Mouse (Mus musculus): ENCODE measurements around the gene Slx4. TPM values are rescaled to one million over a fixed set of nuclear protein-coding genes. Genes with fewer than 3 reads are reported as not detected.

The Slx4 gene
- polyA plus RNA-seq, 1 experiment from 2014 or later: 23.0 TPM

- H3K9me3 ChIP-seq (ENCODE audit: control insufficient read depth, low read length): no peaks in the 10 kb centered on the region
- no peak overlapping the region for H3K4me3 ChIP-seq (ENCODE audit: low read depth, low read length)
- H3K9ac ChIP-seq (ENCODE audit: low read depth, low read length): no peak overlapping the region
- H3K4me1 ChIP-seq (ENCODE audit: control insufficient read depth, insufficient read depth, low read length): no peaks in the 10 kb centered on the region
- no peak overlapping the region for H3K27ac ChIP-seq (replicated peaks; ENCODE audit: low read depth, low read length)
- DNase-seq (ENCODE audit: low spot score) (no peak), ATAC-seq (ENCODE audit: low read depth) (no peak)
- WGBS: 87% methylated on average over 3 of the region's 3 CpGs
- no peak overlapping the region for H3K4me2 ChIP-seq (ENCODE audit: low read depth, low read length)
- H3K27me3 ChIP-seq (replicated peaks; ENCODE audit: control insufficient read depth, insufficient read depth, low read length): no peaks in the 10 kb centered on the region
- H3K36me3 ChIP-seq (ENCODE audit: control insufficient read depth, insufficient read depth, low read length): peaks cover 27% of the 10 kb centered on the region
These were observed 30.9 kb upstream of the Slx4 start for GRCm38 (mm10) chr16:4034476-4034875.

- Histone ChIP-seq H3K27ac (replicated peaks; ENCODE audit: low read depth, low read length) (no peak overlapping the region), H3K36me3 (ENCODE audit: control insufficient read depth, insufficient read depth, low read length) (peaks cover 22% of the 10 kb centered on the region), H3K4me3 (ENCODE audit: low read depth, low read length) (no peak overlapping the region), H3K9me3 (ENCODE audit: control insufficient read depth, low read length) (no peaks in the 10 kb centered on the region), H3K27me3 (replicated peaks; ENCODE audit: control insufficient read depth, insufficient read depth, low read length) (no peaks in the 10 kb centered on the region), H3K9ac (ENCODE audit: low read depth, low read length) (no peak overlapping the region), H3K4me1 (ENCODE audit: control insufficient read depth, insufficient read depth, low read length) (no peaks in the 10 kb centered on the region), H3K4me2 (ENCODE audit: low read depth, low read length) (no peak overlapping the region)
- ATAC-seq (ENCODE audit: low read depth): no peak
- 82% methylated on average over 5 of the region's 5 CpGs for WGBS
- DNase-seq (ENCODE audit: low spot score): no peak
These were observed 30.4 kb upstream of the Slx4 start for GRCm38 (mm10) chr16:4033971-4034370.

- 86% methylated on average over 6 of the region's 6 CpGs for WGBS
- Histone ChIP-seq H3K27me3 (replicated peaks; ENCODE audit: control insufficient read depth, insufficient read depth, low read length) (no peaks in the 10 kb centered on the region), H3K9ac (ENCODE audit: low read depth, low read length) (no peak overlapping the region), H3K27ac (replicated peaks; ENCODE audit: low read depth, low read length) (no peak overlapping the region), H3K4me1 (ENCODE audit: control insufficient read depth, insufficient read depth, low read length) (no peaks in the 10 kb centered on the region), H3K9me3 (ENCODE audit: control insufficient read depth, low read length) (no peaks in the 10 kb centered on the region), H3K4me3 (ENCODE audit: low read depth, low read length) (no peak overlapping the region), H3K36me3 (ENCODE audit: control insufficient read depth, insufficient read depth, low read length) (peaks cover 6% of the 10 kb centered on the region), H3K4me2 (ENCODE audit: low read depth, low read length) (no peak overlapping the region)
- no peak for ATAC-seq (ENCODE audit: low read depth)
- no peak for DNase-seq (ENCODE audit: low spot score)
These were observed 28.8 kb upstream of the Slx4 start for GRCm38 (mm10) chr16:4032341-4032748.

GRCm38 (mm10) chr16:4031441-4032274, 28.1 kb upstream of the Slx4 start:
- H3K9ac ChIP-seq (ENCODE audit: low read depth, low read length): no peak overlapping the region
- no peak overlapping the region for H3K4me3 ChIP-seq (ENCODE audit: low read depth, low read length)
- H3K4me2 ChIP-seq (ENCODE audit: low read depth, low read length): no peak overlapping the region
- no peaks in the 10 kb centered on the region for H3K9me3 ChIP-seq (ENCODE audit: control insufficient read depth, low read length)
- 29% methylated on average over 4 of the region's 6 CpGs for WGBS
- no peaks in the 10 kb centered on the region for H3K36me3 ChIP-seq (ENCODE audit: control insufficient read depth, insufficient read depth, low read length)
- DNase-seq (ENCODE audit: low spot score) (no peak), ATAC-seq (ENCODE audit: low read depth) (no peak)
- H3K27me3 ChIP-seq (replicated peaks; ENCODE audit: control insufficient read depth, insufficient read depth, low read length): no peaks in the 10 kb centered on the region
- no peaks in the 10 kb centered on the region for H3K4me1 ChIP-seq (ENCODE audit: control insufficient read depth, insufficient read depth, low read length)
- H3K27ac ChIP-seq (replicated peaks; ENCODE audit: low read depth, low read length): no peak overlapping the region

- H3K9ac ChIP-seq (ENCODE audit: low read depth, low read length): no peak overlapping the region
- H3K36me3 ChIP-seq (ENCODE audit: control insufficient read depth, insufficient read depth, low read length): no peaks in the 10 kb centered on the region
- H3K4me2 ChIP-seq (ENCODE audit: low read depth, low read length): no peak overlapping the region
- H3K27ac ChIP-seq (replicated peaks; ENCODE audit: low read depth, low read length): no peak overlapping the region
- no peak overlapping the region for H3K4me3 ChIP-seq (ENCODE audit: low read depth, low read length)
- DNase-seq (ENCODE audit: low spot score) (no peak), ATAC-seq (ENCODE audit: low read depth) (no peak)
- 89% methylated on average over 10 of the region's 10 CpGs for WGBS
- H3K4me1 ChIP-seq (ENCODE audit: control insufficient read depth, insufficient read depth, low read length): no peaks in the 10 kb centered on the region
- no peaks in the 10 kb centered on the region for H3K27me3 ChIP-seq (replicated peaks; ENCODE audit: control insufficient read depth, insufficient read depth, low read length)
- no peaks in the 10 kb centered on the region for H3K9me3 ChIP-seq (ENCODE audit: control insufficient read depth, low read length)
These were observed 26.9 kb upstream of the Slx4 start for GRCm38 (mm10) chr16:4030501-4030900.

GRCm38 (mm10) chr16:4029371-4029841, 25.8 kb upstream of the Slx4 start:
- Histone ChIP-seq H3K4me3 (ENCODE audit: low read depth, low read length) (no peak overlapping the region), H3K4me2 (ENCODE audit: low read depth, low read length) (no peak overlapping the region), H3K27me3 (replicated peaks; ENCODE audit: control insufficient read depth, insufficient read depth, low read length) (no peaks in the 10 kb centered on the region), H3K27ac (replicated peaks; ENCODE audit: low read depth, low read length) (no peak overlapping the region), H3K4me1 (ENCODE audit: control insufficient read depth, insufficient read depth, low read length) (no peaks in the 10 kb centered on the region), H3K9me3 (ENCODE audit: control insufficient read depth, low read length) (no peaks in the 10 kb centered on the region), H3K9ac (ENCODE audit: low read depth, low read length) (no peak overlapping the region), H3K36me3 (ENCODE audit: control insufficient read depth, insufficient read depth, low read length) (no peaks in the 10 kb centered on the region)
- WGBS: 64% methylated on average over 5 of the region's 5 CpGs
- ATAC-seq (ENCODE audit: low read depth): no peak
- DNase-seq (ENCODE audit: low spot score): no peak

- H3K36me3 ChIP-seq (ENCODE audit: control insufficient read depth, insufficient read depth, low read length): no peaks in the 10 kb centered on the region
- H3K4me3 ChIP-seq (ENCODE audit: low read depth, low read length): no peak overlapping the region
- 73% methylated on average over 3 of the region's 3 CpGs for WGBS
- no peak for DNase-seq (ENCODE audit: low spot score)
- H3K4me2 ChIP-seq (ENCODE audit: low read depth, low read length): no peak overlapping the region
- H3K27me3 ChIP-seq (replicated peaks; ENCODE audit: control insufficient read depth, insufficient read depth, low read length): no peaks in the 10 kb centered on the region
- H3K9ac ChIP-seq (ENCODE audit: low read depth, low read length): no peak overlapping the region
- H3K27ac ChIP-seq (replicated peaks; ENCODE audit: low read depth, low read length): no peak overlapping the region
- H3K9me3 ChIP-seq (ENCODE audit: control insufficient read depth, low read length): no peaks in the 10 kb centered on the region
- no peaks in the 10 kb centered on the region for H3K4me1 ChIP-seq (ENCODE audit: control insufficient read depth, insufficient read depth, low read length)
- no peak for ATAC-seq (ENCODE audit: low read depth)
These were observed 23.6 kb upstream of the Slx4 start for GRCm38 (mm10) chr16:4027211-4027610.

- Histone ChIP-seq H3K27me3 (replicated peaks; ENCODE audit: control insufficient read depth, insufficient read depth, low read length) (no peaks in the 10 kb centered on the region), H3K27ac (replicated peaks; ENCODE audit: low read depth, low read length) (no peak overlapping the region), H3K4me2 (ENCODE audit: low read depth, low read length) (no peak overlapping the region), H3K36me3 (ENCODE audit: control insufficient read depth, insufficient read depth, low read length) (no peaks in the 10 kb centered on the region), H3K9ac (ENCODE audit: low read depth, low read length) (no peak overlapping the region), H3K4me3 (ENCODE audit: low read depth, low read length) (no peak overlapping the region), H3K4me1 (ENCODE audit: control insufficient read depth, insufficient read depth, low read length) (no peaks in the 10 kb centered on the region), H3K9me3 (ENCODE audit: control insufficient read depth, low read length) (no peaks in the 10 kb centered on the region)
- 63% methylated on average over 1 of the region's 1 CpGs for WGBS
- no peak for DNase-seq (ENCODE audit: low spot score)
- ATAC-seq (ENCODE audit: low read depth): no peak
These were observed 23.1 kb upstream of the Slx4 start for GRCm38 (mm10) chr16:4026672-4027071.

GRCm38 (mm10) chr16:4022719-4023118, 19.1 kb upstream of the Slx4 start:
- no peaks in the 10 kb centered on the region for H3K27me3 ChIP-seq (replicated peaks; ENCODE audit: control insufficient read depth, insufficient read depth, low read length)

More at GRCm38 (mm10) chr16:4022719-4023118, 19.1 kb upstream of the Slx4 start:
- Histone ChIP-seq H3K4me2 (ENCODE audit: low read depth, low read length) (no peak overlapping the region), H3K4me1 (ENCODE audit: control insufficient read depth, insufficient read depth, low read length) (no peaks in the 10 kb centered on the region), H3K9me3 (ENCODE audit: control insufficient read depth, low read length) (no peaks in the 10 kb centered on the region), H3K36me3 (ENCODE audit: control insufficient read depth, insufficient read depth, low read length) (no peaks in the 10 kb centered on the region), H3K4me3 (ENCODE audit: low read depth, low read length) (no peak overlapping the region), H3K27ac (replicated peaks; ENCODE audit: low read depth, low read length) (no peak overlapping the region), H3K9ac (ENCODE audit: low read depth, low read length) (no peak overlapping the region)
- ATAC-seq (ENCODE audit: low read depth): no peak
- DNase-seq (ENCODE audit: low spot score): no peak
- 63% methylated on average over 4 of the region's 4 CpGs for WGBS
